ENCODE assay signal across 19 mouse cellular contexts in the genomic region with DNA sequence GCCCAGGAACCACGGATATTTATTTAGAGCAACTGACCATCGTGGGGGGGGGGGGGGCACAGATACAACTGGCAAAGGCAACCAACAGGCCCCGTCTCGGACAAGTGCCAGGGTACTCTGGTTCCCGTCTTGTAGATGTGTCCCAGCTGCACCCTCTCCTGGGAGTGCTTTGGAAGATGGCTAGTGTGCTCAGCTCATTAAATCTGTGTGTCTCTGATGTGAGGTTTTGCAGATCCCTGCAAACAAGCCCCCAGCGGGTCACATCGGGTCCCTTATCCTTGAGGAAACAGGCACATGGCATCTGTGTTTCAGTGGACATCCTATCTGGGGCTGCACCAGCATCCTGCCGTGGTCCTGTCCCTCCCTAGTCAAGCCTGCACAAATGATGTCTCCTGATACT.
A peak's percentile ranks its signal among the peaks of the same experiment; 100 is the strongest.
DNase-seq lines count a peak whose midpoint lies in the region; ATAC-seq and TF ChIP-seq lines count a peak whose summit lies in the region.
"Had no signal": no experiment of that assay in that cellular context is flagged by ENCODE, and none has a peak within 500 bp of the region (broad histone marks: within the 10 kb centered on the region; RNA-seq: fewer than 3 reads in every experiment).

No protein-coding gene starts in this region.

- H3K4me2 ChIP-seq in heart, embryonic 11.5 days: no peak overlapping the region
- H3K4me2 ChIP-seq: forebrain, embryonic 15.5 days; limb, embryonic 12.5 days; midbrain, embryonic 12.5 days had no signal

- H3K4me3 ChIP-seq in heart, embryonic 11.5 days (ENCODE audit: low read depth, low read length): no peak overlapping the region
- no peak overlapping the region for H3K4me3 ChIP-seq in lung, adult 2 months (replicated peaks; ENCODE audit: extremely low read depth, low read depth, low read length)
- no peak overlapping the region for H3K4me3 ChIP-seq in heart, embryonic 10.5 days
- H3K4me3 ChIP-seq: erythroblast, embryonic 14.5 days; forebrain, embryonic 15.5 days; limb, embryonic 12.5 days; midbrain, embryonic 12.5 days had no signal

- 54% methylated on average over 8 of the region's 8 CpGs for WGBS in heart, embryonic 11.5 days (ENCODE audit: insufficient replicate concordance)
- 79% methylated on average over 8 of the region's 8 CpGs for whole genome bisulfite sequencing in lung, adult 2 months
- 46% methylated on average over 8 of the region's 8 CpGs for WGBS in heart, embryonic 10.5 days

- peaks cover 33% of the 10 kb centered on the region for H3K4me1 ChIP-seq in heart, embryonic 11.5 days (ENCODE audit: control insufficient read depth, insufficient read depth, low read length)
- H3K4me1 ChIP-seq in lung, adult 2 months (ENCODE audit: control insufficient read depth, insufficient read depth, low read length): peaks cover 6% of the 10 kb centered on the region
- H3K4me1 ChIP-seq in heart, embryonic 10.5 days: peaks cover 49% of the 10 kb centered on the region

- no peaks in the 10 kb centered on the region for H3K27me3 ChIP-seq in heart, embryonic 11.5 days (ENCODE audit: control insufficient read depth, insufficient read depth, low read length)
- no peaks in the 10 kb centered on the region for H3K27me3 ChIP-seq in heart, embryonic 10.5 days (ENCODE audit: insufficient read depth, poor library complexity, severe bottlenecking)

- H3K36me3 ChIP-seq in heart, embryonic 11.5 days (ENCODE audit: control insufficient read depth, insufficient read depth, low read length): no peaks in the 10 kb centered on the region
- H3K36me3 ChIP-seq in heart, embryonic 10.5 days: no peaks in the 10 kb centered on the region
- H3K36me3 ChIP-seq: forebrain, embryonic 15.5 days; limb, embryonic 12.5 days; midbrain, embryonic 12.5 days had no signal

- TF ChIP-seq CTCF in lung, adult 2 months (IDR thresholded peaks at IDR 0.05; ENCODE audit: insufficient read depth, low read length): no peak

- TF ChIP-seq POLR2A in lung, adult 2 months (IDR thresholded peaks at IDR 0.05; ENCODE audit: borderline replicate concordance, extremely low read depth, low read depth, low read length): no peak

- no peak overlapping the region for H3K9ac ChIP-seq in heart, embryonic 11.5 days (ENCODE audit: low read depth, low read length)
- H3K9ac ChIP-seq: forebrain, embryonic 15.5 days; limb, embryonic 12.5 days; liver, embryonic 14.5 days; midbrain, embryonic 12.5 days had no signal

- no peaks in the 10 kb centered on the region for H3K9me3 ChIP-seq in heart, embryonic 11.5 days (replicated peaks; ENCODE audit: control insufficient read depth, low read length)
- H3K9me3 ChIP-seq in heart, embryonic 10.5 days: no peaks in the 10 kb centered on the region
- H3K9me3 ChIP-seq: forebrain, embryonic 15.5 days; limb, embryonic 12.5 days; midbrain, embryonic 12.5 days had no signal

- DNase-seq in heart, adult 11 months: peak; percentile 97
- peak; percentile 23 to 57 for DNase-seq in lung, postnatal 4 days
- DNase-seq in lung, adult 2 months: no peak
- peak; percentile 81 for DNase-seq in heart, embryonic 10.5 days (ENCODE audit: low spot score)
- DNase-seq in skeletal muscle tissue, adult 2 months (ENCODE audit: low read depth, low spot score): peak; percentile 23
- no peak for DNase-seq in embryo, embryonic 9.5 days (ENCODE audit: extremely low spot score)
- no peak for DNase-seq in thymus, postnatal 14 days
- DNase-seq: adrenal gland, adult 8-10 months; cerebellum, adult 11 months; cerebellum, postnatal 36 days; kidney, adult 11 months; thymus, postnatal 36 days had no signal

- no peak overlapping the region for H3K27ac ChIP-seq in heart, embryonic 11.5 days (ENCODE audit: low read depth, low read length)
- no peak overlapping the region for H3K27ac ChIP-seq in heart, embryonic 10.5 days
- H3K27ac ChIP-seq: forebrain, embryonic 15.5 days; hindbrain, postnatal 0 days; limb, embryonic 12.5 days; liver, embryonic 14.5 days; midbrain, embryonic 12.5 days had no signal

- ATAC-seq in heart, embryonic 11.5 days (replicated peaks; ENCODE audit: insufficient number of reproducible peaks, low FRiP score, low TSS enrichment): no peak
- ATAC-seq: forebrain, embryonic 15.5 days; hindbrain, postnatal 0 days had no signal

Comparison
In these comparisons a context has a peak if more than half of its experiments do, and no peak if none do; other contexts are left out.
1. DNase-seq: peak in heart, adult 11 months (single experiment), lung, postnatal 4 days (2 of 2), heart, embryonic 10.5 days (single experiment) and skeletal muscle tissue, adult 2 months (single experiment); none in lung, adult 2 months (single experiment), embryo, embryonic 9.5 days (single experiment) and thymus, postnatal 14 days (single experiment).